Mouse (Mus musculus): ENCODE measurements around the gene Slc39a7. TPM values are rescaled to one million over a fixed set of nuclear protein-coding genes. Genes with fewer than 3 reads are reported as not detected.

Slc39a7 gene
- polyA plus RNA-seq, 1 experiment, result 207 TPM

GRCm38 (mm10) chr17:34037241-34037640, 5.8 kb upstream of the Slc39a7 start:
- peaks cover 5% of the 10 kb centered on the region for H3K36me3 ChIP-seq (ENCODE audit: control insufficient read depth, insufficient read depth)
- no peak overlapping the region for H3K4me2 ChIP-seq (ENCODE audit: low read depth)
- TF ChIP-seq MAX (IDR thresholded peaks at IDR 0.05; ENCODE audit: low read depth) (no peak), POLR2A (IDR thresholded peaks at IDR 0.05; ENCODE audit: insufficient read length, low read depth) (no peak), TCF12 (IDR thresholded peaks at IDR 0.05; ENCODE audit: insufficient read depth, poor library complexity, severe bottlenecking) (no peak), USF1 (IDR thresholded peaks at IDR 0.05; ENCODE audit: low read depth) (no peak), TCF3 (IDR thresholded peaks at IDR 0.05; ENCODE audit: insufficient read length, low read depth) (no peak), REST (IDR thresholded peaks at IDR 0.05; ENCODE audit: insufficient read depth, insufficient read length) (no peak), MYOD1 (IDR thresholded peaks at IDR 0.05; ENCODE audit: control insufficient read depth in 1 of 3, insufficient read length in 2 of 3, low read depth in 2 of 3) (no peak), CEBPB (IDR thresholded peaks at IDR 0.05; ENCODE audit: insufficient read depth, poor library complexity, severe bottlenecking) (no peak), E2F4 (IDR thresholded peaks at IDR 0.05; ENCODE audit: insufficient read depth) (no peak), MYOG (IDR thresholded peaks at IDR 0.05; ENCODE audit: control insufficient read depth in 1 of 3, insufficient read depth in 1 of 3, insufficient read length in 2 of 3, low read depth in 2 of 3) (no peak), POLR2AphosphoS2 (IDR thresholded peaks at IDR 0.05; ENCODE audit: insufficient read length, low read depth) (no peak), SRF (IDR thresholded peaks at IDR 0.05; ENCODE audit: control insufficient read depth, insufficient read length, low read depth) (no peak)
- H3K4me3 ChIP-seq, result no peak overlapping the region
- H3K79me2 ChIP-seq (ENCODE audit: control insufficient read depth, insufficient read depth), result peaks cover 14% of the 10 kb centered on the region
- H3ac ChIP-seq (ENCODE audit: control insufficient read depth, insufficient read length), result no peak overlapping the region
- no peaks in the 10 kb centered on the region for H3K27me3 ChIP-seq (ENCODE audit: control insufficient read depth, insufficient read depth, insufficient read length)

GRCm38 (mm10) chr17:34036647-34037046, 5.2 kb upstream of the Slc39a7 start:
- Histone ChIP-seq H3K4me3 (no peak overlapping the region), H3ac (ENCODE audit: control insufficient read depth, insufficient read length) (no peak overlapping the region), H3K79me2 (ENCODE audit: control insufficient read depth, insufficient read depth) (peaks cover 15% of the 10 kb centered on the region), H3K36me3 (ENCODE audit: control insufficient read depth, insufficient read depth) (peaks cover 5% of the 10 kb centered on the region), H3K4me2 (ENCODE audit: low read depth) (no peak overlapping the region), H3K27me3 (ENCODE audit: control insufficient read depth, insufficient read depth, insufficient read length) (no peaks in the 10 kb centered on the region)
- TF ChIP-seq E2F4 (IDR thresholded peaks at IDR 0.05; ENCODE audit: insufficient read depth), result no peak
- no peak for TF ChIP-seq POLR2AphosphoS2 (IDR thresholded peaks at IDR 0.05; ENCODE audit: insufficient read length, low read depth)
- no peak for TF ChIP-seq MYOG (IDR thresholded peaks at IDR 0.05; ENCODE audit: control insufficient read depth in 1 of 3, insufficient read depth in 1 of 3, insufficient read length in 2 of 3, low read depth in 2 of 3)
- no peak for TF ChIP-seq POLR2A (IDR thresholded peaks at IDR 0.05; ENCODE audit: insufficient read length, low read depth)
- TF ChIP-seq TCF12 (IDR thresholded peaks at IDR 0.05; ENCODE audit: insufficient read depth, poor library complexity, severe bottlenecking), result no peak
- TF ChIP-seq MYOD1 (IDR thresholded peaks at IDR 0.05; ENCODE audit: control insufficient read depth in 1 of 3, insufficient read length in 2 of 3, low read depth in 2 of 3), result no peak
- no peak for TF ChIP-seq TCF3 (IDR thresholded peaks at IDR 0.05; ENCODE audit: insufficient read length, low read depth)
- no peak for TF ChIP-seq CEBPB (IDR thresholded peaks at IDR 0.05; ENCODE audit: insufficient read depth, poor library complexity, severe bottlenecking)
- no peak for TF ChIP-seq SRF (IDR thresholded peaks at IDR 0.05; ENCODE audit: control insufficient read depth, insufficient read length, low read depth)
- no peak for TF ChIP-seq REST (IDR thresholded peaks at IDR 0.05; ENCODE audit: insufficient read depth, insufficient read length)

- Histone ChIP-seq H3ac (ENCODE audit: control insufficient read depth, insufficient read length) (no peak overlapping the region), H3K4me3 (no peak overlapping the region), H3K27me3 (ENCODE audit: control insufficient read depth, insufficient read depth, insufficient read length) (no peaks in the 10 kb centered on the region), H3K79me2 (ENCODE audit: control insufficient read depth, insufficient read depth) (peaks cover 24% of the 10 kb centered on the region), H3K36me3 (ENCODE audit: control insufficient read depth, insufficient read depth) (peaks cover 5% of the 10 kb centered on the region), H3K4me2 (ENCODE audit: low read depth) (no peak overlapping the region)
- TF ChIP-seq POLR2AphosphoS2 (IDR thresholded peaks at IDR 0.05; ENCODE audit: insufficient read length, low read depth) (no peak), MAX (IDR thresholded peaks at IDR 0.05; ENCODE audit: low read depth) (no peak), USF1 (IDR thresholded peaks at IDR 0.05; ENCODE audit: low read depth) (no peak), REST (IDR thresholded peaks at IDR 0.05; ENCODE audit: insufficient read depth, insufficient read length) (no peak), POLR2A (IDR thresholded peaks at IDR 0.05; ENCODE audit: insufficient read length, low read depth) (no peak), SRF (IDR thresholded peaks at IDR 0.05; ENCODE audit: control insufficient read depth, insufficient read length, low read depth) (no peak), E2F4 (IDR thresholded peaks at IDR 0.05; ENCODE audit: insufficient read depth) (no peak), CEBPB (IDR thresholded peaks at IDR 0.05; ENCODE audit: insufficient read depth, poor library complexity, severe bottlenecking) (no peak), TCF3 (IDR thresholded peaks at IDR 0.05; ENCODE audit: insufficient read length, low read depth) (no peak)
Observed at GRCm38 (mm10) chr17:34035517-34035916, 4.0 kb upstream of the Slc39a7 start.

DNA sequence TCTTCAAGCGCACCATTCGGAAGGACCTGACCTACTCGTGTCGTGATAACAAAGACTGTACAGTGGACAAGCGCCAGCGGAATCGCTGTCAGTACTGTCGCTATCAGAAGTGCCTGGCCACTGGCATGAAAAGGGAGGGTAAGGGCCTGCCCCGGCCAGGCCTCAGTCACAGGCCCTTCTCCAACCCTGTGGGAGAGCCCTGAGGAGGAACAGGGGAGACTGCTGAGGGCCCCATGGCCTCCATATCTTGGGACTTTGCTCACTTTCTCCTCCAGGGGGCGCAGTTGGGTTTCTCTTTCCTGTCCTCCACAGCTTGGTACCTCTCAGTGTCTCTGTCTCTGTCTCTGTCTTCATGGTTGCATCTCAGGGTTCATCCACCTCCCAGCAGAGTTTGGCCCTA, 2.6 kb upstream of the Slc39a7 start:
- H3ac ChIP-seq (ENCODE audit: control insufficient read depth, insufficient read length), result no peak overlapping the region

DNA sequence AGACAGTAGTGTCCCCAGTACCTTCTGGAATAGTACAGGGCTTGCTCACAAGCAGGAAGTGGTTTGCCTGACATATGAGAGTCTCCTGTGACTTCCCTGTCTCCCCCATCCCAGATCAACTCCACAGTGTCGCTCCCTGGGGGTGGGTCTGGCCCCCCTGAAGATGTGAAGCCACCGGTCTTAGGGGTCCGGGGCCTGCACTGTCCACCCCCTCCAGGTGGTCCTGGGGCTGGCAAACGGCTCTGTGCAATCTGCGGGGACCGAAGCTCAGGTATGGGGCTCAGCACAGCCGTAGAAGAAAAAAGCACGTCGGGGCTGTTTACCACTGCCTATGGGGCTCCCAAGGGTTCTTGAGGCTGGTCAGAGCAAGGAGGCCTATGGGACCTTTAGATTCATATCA, 2.0 kb upstream of the Slc39a7 start:
- no peak overlapping the region for H3ac ChIP-seq (ENCODE audit: control insufficient read depth, insufficient read length)
- H3K79me2 ChIP-seq (ENCODE audit: control insufficient read depth, insufficient read depth), result peaks cover 39% of the 10 kb centered on the region
- no peaks in the 10 kb centered on the region for H3K27me3 ChIP-seq (ENCODE audit: control insufficient read depth, insufficient read depth, insufficient read length)
- H3K4me2 ChIP-seq (ENCODE audit: low read depth), result peak overlapping the region; percentile 88
- TF ChIP-seq USF1 (IDR thresholded peaks at IDR 0.05; ENCODE audit: low read depth) (no peak), POLR2A (IDR thresholded peaks at IDR 0.05; ENCODE audit: insufficient read length, low read depth) (no peak), MAX (IDR thresholded peaks at IDR 0.05; ENCODE audit: low read depth) (no peak), TCF3 (IDR thresholded peaks at IDR 0.05; ENCODE audit: insufficient read length, low read depth) (no peak), E2F4 (IDR thresholded peaks at IDR 0.05; ENCODE audit: insufficient read depth) (no peak)
- peak overlapping the region; percentile 99 for H3K4me3 ChIP-seq
- H3K36me3 ChIP-seq (ENCODE audit: control insufficient read depth, insufficient read depth), result peaks cover 13% of the 10 kb centered on the region

More for the DNA sequence above, 2.6 kb upstream of the Slc39a7 start:
- Histone ChIP-seq H3K4me3 (no peak overlapping the region), H3K79me2 (ENCODE audit: control insufficient read depth, insufficient read depth) (peaks cover 39% of the 10 kb centered on the region), H3K27me3 (ENCODE audit: control insufficient read depth, insufficient read depth, insufficient read length) (no peaks in the 10 kb centered on the region), H3K4me2 (ENCODE audit: low read depth) (no peak overlapping the region), H3K36me3 (ENCODE audit: control insufficient read depth, insufficient read depth) (peaks cover 7% of the 10 kb centered on the region)
- no peak for TF ChIP-seq TCF3 (IDR thresholded peaks at IDR 0.05; ENCODE audit: insufficient read length, low read depth)
- TF ChIP-seq TCF12 (IDR thresholded peaks at IDR 0.05; ENCODE audit: insufficient read depth, poor library complexity, severe bottlenecking), result no peak
- TF ChIP-seq SRF (IDR thresholded peaks at IDR 0.05; ENCODE audit: control insufficient read depth, insufficient read length, low read depth), result no peak
- TF ChIP-seq POLR2A (IDR thresholded peaks at IDR 0.05; ENCODE audit: insufficient read length, low read depth), result no peak
- peak; percentile 22 for TF ChIP-seq POLR2AphosphoS2 (IDR thresholded peaks at IDR 0.05; ENCODE audit: insufficient read length, low read depth)
- TF ChIP-seq MYOD1 (IDR thresholded peaks at IDR 0.05; ENCODE audit: control insufficient read depth in 1 of 3, insufficient read length in 2 of 3, low read depth in 2 of 3), result no peak
